Mouse (Mus musculus) small intestine, adult 2 months (tissue): Measurements from ENCODE around the gene Lat2. TPM values are rescaled to one million over a fixed set of nuclear protein-coding genes. Genes with fewer than 3 reads are reported as not detected.
A peak's percentile ranks its signal among the peaks of the same experiment; 100 is the strongest.

ENCODE experiments used
- H3K27ac ChIP-seq: fragments of 200-500 bp; 2 replicates; pipeline ENCODE4 v1.5.1; 2012; ENCODE audit warnings: low read depth, low read length, control low read depth, inconsistent platforms; ENCODE audit not compliant: insufficient read depth
- H3K27me3 ChIP-seq: fragments of 200-500 bp; 2 replicates; pipeline ENCODE4 v1.6.1; 2012; ENCODE audit warnings: mild to moderate bottlenecking, moderate library complexity, low read length, inconsistent platforms; ENCODE audit not compliant: control insufficient read depth, insufficient read depth
- H3K36me3 ChIP-seq: fragments of 200-500 bp; 2 replicates; pipeline ENCODE4 v1.6.1; 2012; ENCODE audit warnings: mild to moderate bottlenecking, low read length, control low read depth, inconsistent platforms; ENCODE audit not compliant: control insufficient read depth, insufficient read depth
- H3K4me1 ChIP-seq: fragments of 200-500 bp; 2 replicates; pipeline ENCODE4 v1.6.1; 2012; ENCODE audit warnings: low read length, inconsistent platforms, mixed read lengths; ENCODE audit not compliant: control insufficient read depth, insufficient read depth, insufficient read length
- H3K4me3 ChIP-seq: fragments of 200-500 bp; 2 replicates; pipeline ENCODE4 v1.5.1; 2012; ENCODE audit warnings: low read depth, mild to moderate bottlenecking, control low read depth, inconsistent platforms, low read length, moderate library complexity
- CTCF ChIP-seq: fragments of 200-500 bp; IDR thresholded peaks from 2 replicates; pipeline ENCODE4 v1.5.1; 2012; ENCODE audit warnings: low read depth, mild to moderate bottlenecking, control low read depth, inconsistent platforms, low read length, moderate library complexity, mixed read lengths; ENCODE audit not compliant: insufficient replicate concordance, insufficient read length; ENCODE audit errors: extremely low read depth
- POLR2A ChIP-seq: fragments of 200-500 bp; IDR thresholded peaks from 2 replicates; pipeline ENCODE4 v1.6.1; 2012; ENCODE audit warnings: low read depth, mild to moderate bottlenecking, control low read depth, inconsistent platforms, low read length, moderate library complexity
- WGBS: fragments of 180-500 bp; shearing (Covaris S2); methylation state at CpG from one replicate; pipeline ENCODE4 v1.1.7; 2018; 5-methylcytosine and 5-hydroxymethylcytosine counted together
- polyA plus RNA-seq: library from polyadenylated mRNA; depleted of rRNA; stranded (reverse); fragments of >200 nt; gene quantifications from 2 replicates; pipeline ENCODE4 v1.2.3, GENCODE M21; 2012; rRNA removed

Lat2 gene
- polyA plus RNA-seq, 1 experiment: 6.9 TPM

DNA sequence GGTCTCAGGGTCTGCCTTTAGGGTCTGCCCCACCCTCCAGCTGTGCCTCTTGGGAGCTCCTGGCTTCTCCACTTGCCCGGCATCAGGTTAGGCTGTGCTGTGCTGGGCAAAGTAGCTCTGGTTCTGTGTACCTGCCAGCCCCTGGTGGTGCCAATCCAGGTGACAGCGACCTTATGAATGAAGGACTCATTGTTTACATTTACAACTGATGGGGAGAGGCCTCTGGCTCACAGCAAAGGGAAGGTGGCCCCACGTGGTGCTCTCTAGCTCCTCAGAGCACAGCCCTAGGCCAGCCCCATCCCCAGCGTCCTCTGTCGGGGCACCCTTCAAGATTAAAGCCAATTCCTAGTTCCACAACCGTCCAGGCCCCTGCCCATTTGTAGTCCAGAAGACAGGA lies 64.0 kb downstream of the Lat2 start:
- Histone ChIP-seq H3K4me1 (peaks cover 39% of the 10 kb centered on the region), H3K27me3 (no peaks in the 10 kb centered on the region), H3K36me3 (peaks cover 2% of the 10 kb centered on the region; the same call in 1 of the 2 replicates), H3K4me3 (peak overlapping the region; percentile 86), H3K27ac (peak overlapping the region; percentile 92)
- WGBS: 5% methylated on average over 6 of the region's 6 CpGs
- 0 out of 2 replicates have a peak, but pooled peaks have one; percentile 27 for TF ChIP-seq CTCF
- TF ChIP-seq POLR2A: peak; percentile 2; the same call in 1 of the 2 replicates

Other genes with a start within 250 kb of the Lat2 start
- 25.0 and 40.4 TPM in 2 replicates for gene Gtf2ird1, start 158.3 kb downstream of the Lat2 start, polyA plus RNA-seq
- 24.0 and 43.4 TPM in 2 replicates for gene Clip2, start 62.6 kb downstream of the Lat2 start, polyA plus RNA-seq
- 1.6 and 3.1 TPM in 2 replicates for gene Syna, start 54.9 kb downstream of the Lat2 start, polyA plus RNA-seq
- gene Rfc2, start 33.7 kb downstream of the Lat2 start, polyA plus RNA-seq: 15.1 and 35.4 TPM in 2 replicates
- gene Eif4h, start 24.5 kb upstream of the Lat2 start, polyA plus RNA-seq: 99.4 and 256 TPM in 2 replicates
- gene Limk1, start 73.6 kb upstream of the Lat2 start, polyA plus RNA-seq: 6.4 and 6.8 TPM in 2 replicates
- gene Eln, start 132.3 kb upstream of the Lat2 start, polyA plus RNA-seq: 14.0 and 15.2 TPM in 2 replicates